Mouse (Mus musculus) NIH3T3 (cell line): ENCODE measurements around the gene Gm13288.
"Not testable (repeated sequence)": the region's sequence is repeated elsewhere in the genome, so short reads cannot be mapped to it uniquely, and the experiment has no call there.

Experiments
- DNase-seq: peaks from one replicate; pipeline ENCODE4 v3.0.0-alpha.2; 2012; ENCODE audit warnings: low read depth

Gene Gm13288

GRCm38 (mm10) chr4:88802954-88803353, 2.4 kb upstream of the Gm13288 start, which contains the start of gene Gm13287:
Gene Gm13287 (plus strand): TSS chr4:88803254.
- DNase-seq = not testable (repeated sequence)

GRCm38 (mm10) chr4:88805761-88806160, 430 bp downstream of the Gm13288 start:
- not testable (repeated sequence) for DNase-seq

DNA sequence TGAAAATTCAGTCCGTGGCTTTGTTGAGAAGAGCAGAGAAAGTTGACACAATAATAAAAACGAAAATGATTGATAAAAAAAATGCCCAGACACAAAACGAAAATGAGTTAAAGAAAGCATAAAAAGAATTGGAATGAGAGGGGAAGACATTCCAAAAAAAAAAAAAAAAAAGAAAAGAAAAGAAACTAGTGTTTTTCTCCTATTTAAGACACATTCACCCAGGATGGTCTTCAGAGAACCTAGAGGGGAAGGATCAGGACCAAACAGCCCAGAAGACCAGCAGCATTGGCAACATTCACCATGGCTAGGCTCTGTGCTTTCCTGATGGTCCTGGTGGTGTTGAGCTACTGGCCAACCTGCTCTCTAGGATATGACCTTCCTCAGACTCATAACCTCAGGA, 10.6 kb downstream of the Gm13288 start, which contains the start of gene Ifna7:
Gene Ifna7, plus strand, starts transcription at position 301 of the 400 bp plus-strand sequence.
- DNase-seq = no peak

- DNase-seq = no peak
These were observed 14.3 kb downstream of the Gm13288 start, which contains the start of gene Ifna11 for GRCm38 (mm10) chr4:88819659-88820058. Gene Ifna11 (plus strand): TSS chr4:88819959.

- peak; percentile 65 for DNase-seq
These were observed 17.7 kb downstream of the Gm13288 start for GRCm38 (mm10) chr4:88822995-88823394.

- DNase-seq = not testable (repeated sequence)
These were observed 21.8 kb downstream of the Gm13288 start, which contains the start of gene Ifna6 for GRCm38 (mm10) chr4:88827116-88827515. Gene Ifna6 (plus strand): TSS chr4:88827416.

DNA sequence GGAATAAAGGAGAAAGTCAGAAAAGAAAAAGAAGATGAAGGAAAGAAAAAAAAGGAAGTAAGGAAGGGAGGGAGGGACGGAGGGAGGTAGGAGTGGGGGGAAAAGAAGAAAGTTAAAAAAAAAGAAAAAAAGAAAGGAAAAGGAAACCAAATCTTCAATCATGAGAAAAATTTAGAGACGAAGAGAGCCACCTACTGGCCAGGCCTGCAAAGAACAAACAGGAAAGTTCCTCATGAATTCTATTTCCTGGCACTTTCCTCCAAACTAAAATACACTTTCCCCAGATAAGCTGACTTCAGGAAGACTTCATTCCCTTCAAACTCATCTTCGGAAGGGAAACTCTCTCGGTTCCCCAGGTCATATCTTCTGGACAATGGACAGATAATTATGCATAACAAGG, 25.2 kb downstream of the Gm13288 start:
- peak; percentile 74 for DNase-seq

DNA sequence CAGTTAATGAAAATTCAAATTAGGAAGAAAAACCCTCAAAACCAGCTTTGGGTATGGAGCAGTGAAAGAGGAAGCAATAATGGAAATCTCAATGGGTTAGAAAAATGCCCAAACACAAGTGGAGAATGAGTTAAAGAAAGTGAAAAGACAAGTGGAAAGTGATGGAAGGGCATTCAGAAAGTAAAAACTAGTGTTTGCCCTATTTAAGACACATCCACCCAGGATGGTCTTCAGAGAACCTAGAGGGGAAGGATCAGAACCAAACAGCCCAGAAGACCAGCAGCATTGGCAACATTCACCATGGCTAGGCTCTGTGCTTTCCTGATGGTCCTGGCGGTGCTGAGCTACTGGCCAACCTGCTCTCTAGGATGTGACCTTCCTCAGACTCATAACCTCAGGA, 29.9 kb downstream of the Gm13288 start, which contains the start of gene Ifna5:
Gene Ifna5, plus strand, starts transcription at position 301 of the 400 bp plus-strand sequence.
- not testable (repeated sequence) for DNase-seq

DNA sequence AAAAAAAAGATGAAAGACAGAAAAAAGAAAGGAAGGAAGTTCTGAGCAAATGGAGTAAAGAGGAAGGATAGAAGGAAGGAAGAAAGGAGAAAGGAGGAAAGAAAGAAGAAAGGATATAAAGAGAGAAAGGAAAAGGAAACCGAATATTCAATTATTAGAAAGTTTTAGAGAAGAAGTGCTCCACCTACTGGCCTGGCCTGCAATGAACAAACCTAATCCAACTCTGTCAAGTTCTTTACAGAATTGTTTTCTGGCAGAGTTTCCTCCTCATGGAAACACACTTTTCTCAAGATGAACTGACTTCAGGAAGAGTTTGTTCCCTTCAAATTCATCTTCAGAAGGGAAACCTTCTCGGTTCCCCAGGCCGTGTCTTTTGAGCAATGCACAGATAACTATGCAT, 33.5 kb downstream of the Gm13288 start:
- peak; percentile 65 for DNase-seq

GRCm38 (mm10) chr4:88840058-88840457, 34.7 kb downstream of the Gm13288 start:
- DNase-seq = peak; percentile 11

DNA sequence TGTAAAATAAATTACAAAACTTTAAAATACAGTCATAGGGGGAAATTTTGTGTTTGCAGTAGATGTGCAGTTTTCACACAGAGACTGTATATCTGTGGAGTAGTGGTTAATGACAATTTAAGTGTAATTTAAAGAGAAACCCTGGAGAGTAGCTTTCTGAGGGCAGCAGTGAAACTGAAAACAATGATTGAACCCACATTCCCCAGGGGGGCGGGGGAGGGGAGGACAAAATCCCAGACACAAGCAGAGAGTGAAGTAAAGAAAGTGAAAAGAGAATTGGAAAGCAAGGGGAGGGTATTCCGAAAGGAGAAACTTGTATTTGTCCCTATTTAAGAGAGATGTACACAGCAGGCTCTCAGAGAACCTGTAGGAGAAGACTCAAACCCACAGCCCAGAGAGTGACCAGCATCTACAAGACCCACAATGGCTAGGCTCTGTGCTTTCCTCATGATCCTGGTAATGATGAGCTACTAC, 36.1 kb downstream of the Gm13288 start, which contains the start of gene Ifna4:
Gene Ifna4, plus strand, starts transcription at position 424 of the 474 bp plus-strand sequence.
- no peak for DNase-seq

GRCm38 (mm10) chr4:88845334-88845733, 40.0 kb downstream of the Gm13288 start:
- peak; percentile 75 for DNase-seq

DNA sequence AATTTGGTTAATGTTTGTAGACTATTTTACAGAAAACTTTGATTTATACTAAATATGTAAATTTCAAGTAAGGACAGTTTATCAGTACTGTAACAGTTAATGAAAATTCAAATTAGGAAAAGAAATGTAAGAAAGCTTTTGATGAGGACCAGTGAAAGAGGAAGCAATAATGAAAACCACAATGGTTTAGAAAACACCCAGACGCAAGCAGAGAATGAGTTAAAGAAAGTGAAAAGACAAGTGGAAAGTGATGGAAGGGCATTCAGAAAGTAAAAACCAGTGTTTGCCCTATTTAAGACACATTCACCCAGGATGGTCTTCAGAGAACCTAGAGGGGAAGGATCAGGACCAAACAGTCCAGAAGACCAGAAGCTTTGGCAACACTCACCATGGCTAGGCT, 44.4 kb downstream of the Gm13288 start, which contains the start of gene Ifna1:
Gene Ifna1, plus strand, starts transcription at position 390 of the 400 bp plus-strand sequence.
- no peak for DNase-seq

GRCm38 (mm10) chr4:88851026-88851763, 45.9 kb downstream of the Gm13288 start:
- no peak for DNase-seq
